Mouse (Mus musculus) lung, postnatal 14 days (tissue): ENCODE data around the gene Acad9.

ENCODE experiments used
- DNase-seq: peaks from one replicate; pipeline ENCODE4 v3.0.0; 2021

The Acad9 gene

GRCm38 (mm10) chr3:36065843-36066651 is at the start of gene Acad9:
Gene Acad9, plus strand, starts transcription at chr3:36065979.
- DNase-seq, result peak; percentile 94

DNA sequence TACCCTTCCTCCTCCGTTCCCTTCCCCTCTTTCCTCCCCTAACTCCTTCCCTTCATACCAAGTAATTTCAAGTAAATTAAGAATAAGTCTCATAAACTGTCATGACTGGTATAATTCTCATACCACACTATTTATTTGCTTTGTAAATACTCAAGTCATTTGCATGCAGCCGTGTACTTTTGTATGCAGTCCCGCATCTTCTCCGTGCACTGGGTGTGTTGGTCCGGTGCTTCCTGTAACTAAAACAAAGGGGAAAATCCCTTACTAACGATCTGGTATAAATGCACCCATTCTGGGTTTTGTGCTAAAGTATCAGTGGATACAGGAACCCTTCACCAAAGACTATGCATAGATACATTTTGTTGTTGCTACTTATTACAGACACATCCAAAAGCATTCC is 40.0 kb upstream of the Acad9 start:
- no peak for DNase-seq

GRCm38 (mm10) chr3:36029993-36030392 is 35.8 kb upstream of the Acad9 start:
- DNase-seq, result no peak

- DNase-seq, result no peak
Measured at GRCm38 (mm10) chr3:36031740-36032510, 33.9 kb upstream of the Acad9 start.

- DNase-seq, result no peak
Measured at GRCm38 (mm10) chr3:36044520-36044919, 21.3 kb upstream of the Acad9 start.

GRCm38 (mm10) chr3:36045086-36045485 is 20.7 kb upstream of the Acad9 start:
- no peak for DNase-seq

- DNase-seq, result no peak
Measured at GRCm38 (mm10) chr3:36049106-36049505, 16.7 kb upstream of the Acad9 start.

- DNase-seq, result no peak
Measured at GRCm38 (mm10) chr3:36053447-36053846, 12.3 kb upstream of the Acad9 start, which contains the start of gene Ccdc144b. Gene Ccdc144b, minus strand, starts transcription at chr3:36053547.

GRCm38 (mm10) chr3:36060096-36060850 is 5.5 kb upstream of the Acad9 start:
- peak; percentile 81 for DNase-seq

GRCm38 (mm10) chr3:36064592-36065061 is 1.2 kb upstream of the Acad9 start:
- no peak for DNase-seq

DNA sequence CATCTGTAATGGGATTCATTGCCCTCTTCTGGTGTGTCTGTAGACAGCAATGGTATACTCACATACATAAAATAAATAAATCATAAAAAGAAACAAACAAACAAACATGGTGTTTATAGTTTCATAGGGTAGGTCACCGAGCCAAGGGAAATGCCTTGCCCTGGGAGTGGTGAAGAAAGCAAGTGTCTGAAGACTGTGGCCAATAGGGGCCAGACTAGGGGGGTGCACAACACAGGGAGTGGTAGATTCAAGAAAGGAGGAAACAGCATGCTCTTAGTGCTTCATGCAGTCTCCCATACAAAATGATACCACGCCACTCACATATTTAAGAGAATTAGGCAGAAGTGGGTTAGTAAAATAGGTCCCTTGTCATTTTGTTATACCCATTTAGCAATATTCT is 613 bp upstream of the Acad9 start:
- no peak for DNase-seq

DNA sequence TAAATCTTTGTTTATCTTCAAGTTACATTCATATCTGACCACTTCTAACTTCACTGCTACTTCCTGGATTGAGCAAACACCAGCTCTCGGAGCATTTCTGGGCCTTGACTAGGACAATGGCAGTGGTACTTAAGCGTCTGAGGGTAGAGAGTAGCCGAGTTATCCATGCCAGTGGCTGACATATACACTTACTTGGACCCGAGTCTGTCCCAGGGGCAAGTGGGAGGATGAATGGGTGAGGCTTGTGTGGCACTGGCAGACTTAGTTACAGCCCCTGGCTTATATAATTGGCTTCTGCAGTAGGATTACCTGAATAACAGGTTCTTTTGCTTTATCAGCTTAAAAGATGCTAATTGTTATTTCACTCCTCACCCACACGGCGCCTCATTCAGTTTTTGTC is 2.0 kb downstream of the Acad9 start:
- no peak for DNase-seq

GRCm38 (mm10) chr3:36070436-36070835 is 4.7 kb downstream of the Acad9 start:
- DNase-seq, result no peak

DNA sequence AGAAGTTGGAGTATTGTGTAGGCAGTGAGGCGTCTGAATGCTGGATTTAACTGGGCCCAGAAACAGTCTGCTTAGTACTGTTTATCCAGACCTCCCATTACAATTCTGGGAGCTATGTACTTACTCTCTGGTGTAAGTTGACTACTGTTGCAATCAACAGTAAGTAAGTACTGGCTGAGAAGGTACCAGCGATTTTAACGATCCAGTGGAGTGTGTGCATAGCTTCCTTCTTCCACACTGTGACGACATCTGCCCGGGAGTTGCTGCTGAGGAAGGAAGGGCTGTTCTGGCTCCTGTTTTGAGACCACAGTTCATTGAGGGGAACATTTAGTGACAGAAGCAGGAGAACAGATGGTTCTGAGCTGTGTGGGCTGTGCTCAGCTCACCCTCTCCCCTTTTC is 5.3 kb downstream of the Acad9 start:
- no peak for DNase-seq

- no peak for DNase-seq
Measured at GRCm38 (mm10) chr3:36074231-36074630, 8.5 kb downstream of the Acad9 start.

DNA sequence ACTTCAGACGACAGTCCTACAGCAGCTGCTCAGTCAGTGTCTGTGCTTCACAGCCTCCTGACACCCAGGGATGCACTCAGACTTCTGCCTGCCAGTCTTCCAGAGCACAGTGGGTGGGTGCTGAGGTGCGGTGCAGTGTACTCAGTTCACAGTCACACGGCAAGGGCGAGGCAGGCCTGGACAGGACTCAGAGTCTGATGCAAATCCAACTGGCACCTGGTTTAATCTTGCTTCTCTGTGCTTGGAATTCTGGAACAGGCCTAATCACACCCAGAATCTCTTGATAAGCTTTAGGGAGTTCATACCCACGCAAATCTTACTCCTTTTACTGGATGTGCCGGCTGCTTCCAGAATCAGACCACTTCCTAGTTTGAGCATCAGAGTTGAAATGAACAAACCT is 9.7 kb downstream of the Acad9 start:
- no peak for DNase-seq

DNA sequence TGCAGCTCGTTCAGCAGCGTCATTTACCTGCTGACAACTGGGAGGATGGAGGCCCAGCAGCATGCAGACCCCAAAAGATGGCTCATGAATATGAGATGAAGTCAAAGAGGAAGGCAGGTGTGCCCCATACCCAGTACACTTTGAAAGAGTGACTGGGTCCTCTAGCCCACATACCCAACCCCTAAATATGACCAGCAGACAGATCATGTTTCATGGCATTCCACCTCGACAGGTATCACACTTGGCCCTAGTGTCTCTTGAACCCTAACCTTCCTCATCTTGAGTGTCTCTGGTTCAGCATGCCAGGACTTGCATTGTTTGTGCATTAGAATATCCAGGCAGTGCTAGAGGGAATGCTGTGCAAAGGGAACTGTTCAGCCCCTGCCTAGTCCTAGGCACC is 11.6 kb downstream of the Acad9 start:
- DNase-seq, result no peak

DNA sequence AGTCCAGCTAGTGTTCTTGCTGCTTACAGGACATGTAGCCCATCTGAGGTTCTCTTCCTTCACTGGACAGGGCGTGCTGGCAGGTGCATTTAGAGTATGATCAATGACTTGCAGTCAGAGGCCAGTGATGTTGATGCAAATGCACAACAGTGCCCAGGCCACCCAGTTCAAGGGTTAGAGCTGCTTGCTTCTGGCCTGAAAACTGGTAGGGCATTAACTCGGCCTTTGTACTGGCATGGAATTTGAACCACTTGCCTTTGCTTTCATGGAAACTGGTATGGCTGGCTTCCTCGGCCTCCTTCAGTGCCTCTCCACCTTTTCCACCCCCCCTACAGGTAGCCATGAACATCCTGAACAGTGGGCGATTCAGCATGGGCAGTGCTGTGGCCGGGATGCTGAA is 14.1 kb downstream of the Acad9 start:
- no peak for DNase-seq

DNA sequence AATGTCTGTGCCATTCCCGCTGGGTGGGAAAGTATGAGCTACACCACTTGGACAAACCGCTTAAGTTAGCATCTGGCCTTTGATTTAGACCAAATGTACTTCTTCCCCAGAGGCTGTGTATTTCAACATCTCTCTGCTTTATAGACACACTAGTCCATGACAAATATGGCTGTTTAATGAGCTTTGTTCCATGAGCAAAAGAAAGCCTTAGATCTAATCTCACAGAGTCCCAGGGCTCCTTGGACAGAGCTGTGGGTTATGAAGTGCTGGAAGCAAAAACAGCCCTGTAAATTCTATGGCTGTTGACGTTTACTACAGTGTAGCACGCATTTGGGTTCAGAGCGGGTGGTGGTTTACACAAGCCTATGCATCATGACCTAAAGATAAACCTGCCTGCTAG is 15.0 kb downstream of the Acad9 start:
- no peak for DNase-seq

DNA sequence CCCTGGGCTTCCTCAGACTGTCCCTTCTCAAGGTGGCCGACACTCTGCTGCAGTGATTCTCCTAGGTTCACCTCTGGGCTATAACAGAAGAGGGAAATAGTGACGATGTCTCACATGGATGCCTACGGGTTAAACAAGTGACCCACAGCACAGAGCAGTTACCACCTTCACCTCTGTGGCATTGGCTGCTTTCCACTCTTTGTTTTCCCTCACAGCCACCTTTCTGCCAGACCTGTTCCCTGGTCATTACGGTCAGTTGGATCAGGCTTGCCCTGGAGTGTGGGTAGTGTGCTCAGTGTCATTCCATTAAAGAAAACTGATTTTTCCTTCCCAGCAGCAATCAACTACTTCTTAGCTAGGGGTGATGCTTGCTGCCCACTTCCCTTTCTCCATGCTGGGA is 17.1 kb downstream of the Acad9 start:
- DNase-seq, result no peak

- DNase-seq, result no peak
Measured at GRCm38 (mm10) chr3:36083381-36083780, 17.6 kb downstream of the Acad9 start.

- DNase-seq, result no peak
Measured at GRCm38 (mm10) chr3:36085394-36085793, 19.6 kb downstream of the Acad9 start.

DNA sequence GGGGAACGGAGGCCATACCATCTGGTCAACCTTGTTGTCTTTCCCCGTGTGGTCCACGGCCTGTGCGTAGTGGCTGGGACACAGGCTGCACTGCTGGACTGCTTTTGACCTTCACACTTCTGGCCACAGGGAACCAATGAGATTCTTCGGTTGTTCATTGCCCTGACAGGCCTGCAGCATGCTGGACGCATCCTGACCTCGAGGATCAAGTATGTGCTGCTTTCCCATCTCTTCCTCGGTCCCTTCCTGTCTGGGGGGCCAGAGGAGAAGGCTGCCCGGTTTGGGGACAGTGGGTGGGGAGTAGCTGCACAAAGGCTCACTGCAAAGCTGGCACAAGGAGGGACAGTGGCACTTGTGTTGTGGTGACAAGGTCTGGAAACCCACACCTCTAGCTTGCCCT is 21.8 kb downstream of the Acad9 start:
- DNase-seq, result no peak
